Mouse (Mus musculus): ENCODE measurements around the gene Gm2035. TPM values are rescaled to one million over a fixed set of nuclear protein-coding genes. Genes with fewer than 3 reads are reported as not detected.
"Not testable (repeated sequence)": the region's sequence is repeated elsewhere in the genome, so short reads cannot be mapped to it uniquely, and the experiment has no call there.

Gm2035 gene
- polyA plus RNA-seq (2015; fragmentation: Nextera tagmentation; extraction: Ambion mirVana), result not detected in 2 replicates

DNA sequence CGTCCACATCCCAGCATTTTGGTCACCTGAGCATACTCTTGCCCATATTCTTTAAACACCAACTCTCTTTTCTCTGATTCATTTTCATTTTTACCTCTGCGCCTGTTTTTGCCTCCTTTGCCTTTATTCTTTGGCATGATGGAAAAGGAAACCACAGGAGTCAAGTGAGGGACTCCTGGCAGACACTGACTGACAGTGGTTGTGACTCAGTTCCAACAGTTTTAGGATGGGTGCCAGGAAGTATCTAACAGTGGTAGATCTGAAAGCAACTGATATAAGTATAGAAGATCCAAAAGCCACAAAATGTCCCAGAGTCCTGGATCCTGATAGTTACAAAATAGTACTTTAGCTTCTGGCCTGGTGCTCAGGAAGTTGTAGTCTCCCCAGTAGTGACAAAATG lies at the start of gene Gm2035:
Gm2035 (minus strand) TSS at position 137 of the 400 bp plus-strand sequence.
- WGBS, result 61% methylated on average over 2 of the region's 2 CpGs
- H3K27me3 ChIP-seq (ENCODE audit: control insufficient read depth, insufficient read depth, low read length); H3K9ac ChIP-seq (ENCODE audit: low read length); H3K4me3 ChIP-seq (ENCODE audit: low read length); H3K27ac ChIP-seq (ENCODE audit: low read length); H3K36me3 ChIP-seq (ENCODE audit: control insufficient read depth, insufficient read depth); H3K4me1 ChIP-seq (ENCODE audit: control insufficient read depth, insufficient read depth, low read length); H3K4me2 ChIP-seq (ENCODE audit: low read depth, low read length); H3K9me3 ChIP-seq (replicated peaks; ENCODE audit: control insufficient read depth, low read length); ATAC-seq (replicated peaks; ENCODE audit: extremely low read depth, insufficient read depth, low FRiP score): not testable (repeated sequence)

DNA sequence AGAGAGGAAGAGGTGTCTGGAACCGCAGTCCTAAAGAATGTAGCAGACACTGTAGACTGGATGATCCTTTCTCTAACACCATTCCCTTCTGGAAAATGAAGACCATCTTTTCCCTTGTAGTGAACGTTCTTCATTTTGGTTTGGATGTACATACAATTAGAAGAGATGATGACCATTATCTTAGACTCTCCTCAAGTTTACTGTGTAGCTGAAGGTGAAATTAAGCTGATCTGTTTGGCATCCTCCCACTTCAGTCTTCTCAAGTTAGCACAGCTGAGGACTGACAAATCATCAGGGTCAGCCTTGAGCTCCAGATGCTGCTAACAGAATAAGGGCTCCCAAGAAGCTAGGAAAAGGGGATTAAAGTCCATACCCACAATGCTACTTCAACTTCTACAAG lies 34.1 kb upstream of the Gm2035 start, which contains the start of gene Gm2042:
Gm2042 (plus strand) TSS at position 301 of the 400 bp plus-strand sequence.
- not testable (repeated sequence) for H3K4me2 ChIP-seq (ENCODE audit: low read depth, low read length); ATAC-seq (replicated peaks; ENCODE audit: extremely low read depth, insufficient read depth, low FRiP score); H3K4me1 ChIP-seq (ENCODE audit: control insufficient read depth, insufficient read depth, low read length); H3K27me3 ChIP-seq (ENCODE audit: control insufficient read depth, insufficient read depth, low read length); H3K9ac ChIP-seq (ENCODE audit: low read length); H3K36me3 ChIP-seq (ENCODE audit: control insufficient read depth, insufficient read depth); H3K27ac ChIP-seq (ENCODE audit: low read length); H3K4me3 ChIP-seq (ENCODE audit: low read length); H3K9me3 ChIP-seq (replicated peaks; ENCODE audit: control insufficient read depth, low read length)
- 61% methylated on average over 2 of the region's 2 CpGs for WGBS

DNA sequence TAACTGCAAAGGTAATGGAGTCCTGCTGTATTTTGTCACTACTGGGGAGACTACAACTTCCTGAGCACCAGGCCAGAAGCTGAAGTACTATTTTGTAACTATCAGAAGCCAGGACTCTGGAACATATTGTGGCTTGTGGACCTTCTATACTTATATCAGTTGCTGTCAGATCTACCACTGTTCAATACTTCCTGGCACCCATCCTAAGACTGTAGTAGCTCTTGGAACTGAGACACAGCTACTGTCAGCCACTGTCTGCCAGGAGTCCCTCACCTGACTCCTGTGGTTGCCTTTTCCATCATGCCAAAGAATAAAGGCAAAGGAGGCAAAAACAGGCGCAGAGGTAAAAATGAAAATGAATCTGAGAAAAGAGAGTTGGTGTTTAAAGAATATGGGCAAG lies 24.6 kb downstream of the Gm2035 start, which contains the start of gene Gm2022:
Gm2022 (plus strand) TSS at position 301 of the 400 bp plus-strand sequence.
- not testable (repeated sequence) for H3K27ac ChIP-seq (ENCODE audit: low read length); H3K9me3 ChIP-seq (replicated peaks; ENCODE audit: control insufficient read depth, low read length); H3K36me3 ChIP-seq (ENCODE audit: control insufficient read depth, insufficient read depth); H3K9ac ChIP-seq (ENCODE audit: low read length); H3K4me3 ChIP-seq (ENCODE audit: low read length); H3K4me1 ChIP-seq (ENCODE audit: control insufficient read depth, insufficient read depth, low read length); H3K4me2 ChIP-seq (ENCODE audit: low read depth, low read length); ATAC-seq (replicated peaks; ENCODE audit: extremely low read depth, insufficient read depth, low FRiP score); H3K27me3 ChIP-seq (ENCODE audit: control insufficient read depth, insufficient read depth, low read length)
- 57% methylated on average over 1 of the region's 1 CpGs for WGBS

DNA sequence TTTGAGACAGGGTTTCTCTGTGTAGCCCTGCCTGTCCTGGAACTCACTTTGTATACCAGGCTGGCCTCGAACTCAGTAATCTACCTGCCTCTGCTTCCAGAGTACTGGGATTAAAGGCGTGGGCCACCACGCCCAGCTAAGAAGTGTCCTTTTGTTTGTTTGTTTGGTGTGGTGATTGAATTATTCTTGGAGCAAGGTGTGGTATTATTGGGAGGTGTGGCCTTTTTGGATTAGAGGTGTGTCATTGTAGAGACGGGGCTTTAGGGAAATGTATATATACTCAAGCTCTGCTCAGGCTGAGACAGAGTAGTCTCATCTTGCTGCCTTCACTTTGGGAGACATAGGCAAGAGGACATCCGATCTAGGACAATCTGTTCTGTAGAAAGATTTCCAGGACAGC lies 45.9 kb downstream of the Gm2035 start, which contains the start of gene Gm2016:
Gm2016 (plus strand) TSS at position 301 of the 400 bp plus-strand sequence.
- H3K9ac ChIP-seq (ENCODE audit: low read length); H3K27me3 ChIP-seq (ENCODE audit: control insufficient read depth, insufficient read depth, low read length); H3K36me3 ChIP-seq (ENCODE audit: control insufficient read depth, insufficient read depth); H3K4me2 ChIP-seq (ENCODE audit: low read depth, low read length); H3K27ac ChIP-seq (ENCODE audit: low read length); H3K9me3 ChIP-seq (replicated peaks; ENCODE audit: control insufficient read depth, low read length); ATAC-seq (replicated peaks; ENCODE audit: extremely low read depth, insufficient read depth, low FRiP score); H3K4me1 ChIP-seq (ENCODE audit: control insufficient read depth, insufficient read depth, low read length); H3K4me3 ChIP-seq (ENCODE audit: low read length): not testable (repeated sequence)
- WGBS, result 70% methylated on average over 5 of the region's 5 CpGs

Other genes starting within 250 kb of the Gm2035 start
- gene Gm21319, start 144.1 kb downstream of the Gm2035 start, polyA plus RNA-seq (2015; fragmentation: Nextera tagmentation; extraction: Ambion mirVana), result not detected in 2 replicates
- not detected in 2 replicates for gene Gm21936, start 124.3 kb downstream of the Gm2035 start, polyA plus RNA-seq (2015; fragmentation: Nextera tagmentation; extraction: Ambion mirVana)
- gene BB287469, start 103.3 kb downstream of the Gm2035 start, polyA plus RNA-seq (2015; fragmentation: Nextera tagmentation; extraction: Ambion mirVana), result not detected in 2 replicates
- not detected in 2 replicates for gene Gm2001, start 77.5 kb downstream of the Gm2035 start, polyA plus RNA-seq (2015; fragmentation: Nextera tagmentation; extraction: Ambion mirVana)
- gene Gm2016, start 45.8 kb downstream of the Gm2035 start, polyA plus RNA-seq (2015; fragmentation: Nextera tagmentation; extraction: Ambion mirVana), result not detected in 2 replicates
- gene Gm2022, start 24.5 kb downstream of the Gm2035 start, polyA plus RNA-seq (2015; fragmentation: Nextera tagmentation; extraction: Ambion mirVana), result not detected in 2 replicates
- not detected in 2 replicates for gene Gm2042, start 34.2 kb upstream of the Gm2035 start, polyA plus RNA-seq (2015; fragmentation: Nextera tagmentation; extraction: Ambion mirVana)
- gene Gm2075, start 92.0 kb upstream of the Gm2035 start, polyA plus RNA-seq (2015; fragmentation: Nextera tagmentation; extraction: Ambion mirVana), result not detected in 2 replicates
- gene Gm6803, start 98.9 kb upstream of the Gm2035 start, polyA plus RNA-seq (2015; fragmentation: Nextera tagmentation; extraction: Ambion mirVana), result not detected in 2 replicates
- not detected in 2 replicates for gene Gm2056, start 107.1 kb upstream of the Gm2035 start, polyA plus RNA-seq (2015; fragmentation: Nextera tagmentation; extraction: Ambion mirVana)
- not detected in 2 replicates for gene Gm16368, start 163.8 kb upstream of the Gm2035 start, polyA plus RNA-seq (2015; fragmentation: Nextera tagmentation; extraction: Ambion mirVana)